Mouse (Mus musculus) adrenal gland, postnatal 25 days (tissue): ENCODE results near the gene Dctn5. TPM values are rescaled to one million over a fixed set of nuclear protein-coding genes. Genes with fewer than 3 reads are reported as not detected.
"Not testable (repeated sequence)": the region's sequence is repeated elsewhere in the genome, so short reads cannot be mapped to it uniquely, and the experiment has no call there.

Experiments
- DNase-seq: peaks from one replicate; pipeline ENCODE4 v3.0.0; 2021; ENCODE audit warnings: mixed read lengths
- long read RNA-seq: library from polyadenylated mRNA; stranded (forward); transcript quantifications from one replicate; pipeline ENCODE4 v2.0.0, GENCODE M21; 2021
- total RNA-seq: library from RNA; stranded (reverse); gene quantifications from 2 replicates; pipeline ENCODE4 v1.2.3, GENCODE M21; 2021

Gene Dctn5
- total RNA-seq: 60.0 and 77.0 TPM in 2 replicates
- long read RNA-seq, transcript Dctn5-201 (6 exons, 1,532 nt): major isoform, 18 of 31 reads
- long read RNA-seq, partial matches to known transcripts: 1 of 31 reads
- long read RNA-seq, other reads (novel, unspliced or antisense): 11 of 31 reads

GRCm38 (mm10) chr7:122132497-122133337 lies at the start of gene Dctn5, which contains the start of gene Palb2:
Dctn5 (plus strand) TSS chr7:122133041.
Palb2 (minus strand) TSS chr7:122132985.
- DNase-seq: peak; percentile 98

GRCm38 (mm10) chr7:122087195-122087982 lies 45.5 kb upstream of the Dctn5 start:
- no peak for DNase-seq

- no peak for DNase-seq
Observed at GRCm38 (mm10) chr7:122094564-122095330, 38.1 kb upstream of the Dctn5 start.

- DNase-seq: no peak
Observed at GRCm38 (mm10) chr7:122098009-122098408, 34.8 kb upstream of the Dctn5 start.

- peak; percentile 8 for DNase-seq
Observed at GRCm38 (mm10) chr7:122099222-122099621, 33.6 kb upstream of the Dctn5 start.

GRCm38 (mm10) chr7:122101014-122101746 lies 31.7 kb upstream of the Dctn5 start:
- not testable (repeated sequence) for DNase-seq

GRCm38 (mm10) chr7:122101747-122102244 lies 31.0 kb upstream of the Dctn5 start, which contains the start of gene Ndufab1:
Ndufab1 (minus strand) TSS chr7:122101886.
- DNase-seq: peak; percentile 88

GRCm38 (mm10) chr7:122108206-122108605 lies 24.6 kb upstream of the Dctn5 start:
- no peak for DNase-seq

GRCm38 (mm10) chr7:122123518-122123917 lies 9.3 kb upstream of the Dctn5 start:
- no peak for DNase-seq

GRCm38 (mm10) chr7:122125636-122126035 lies 7.2 kb upstream of the Dctn5 start:
- DNase-seq: no peak

- no peak for DNase-seq
Observed at GRCm38 (mm10) chr7:122126946-122127345, 5.9 kb upstream of the Dctn5 start.

GRCm38 (mm10) chr7:122131834-122132233 lies 1.0 kb upstream of the Dctn5 start:
- DNase-seq: no peak

- DNase-seq: no peak
Observed at GRCm38 (mm10) chr7:122133338-122133625, 441 bp downstream of the Dctn5 start.

- DNase-seq: no peak
Observed at GRCm38 (mm10) chr7:122135070-122135469, 2.2 kb downstream of the Dctn5 start.

- DNase-seq: no peak
Observed at GRCm38 (mm10) chr7:122137071-122137470, 4.2 kb downstream of the Dctn5 start.

- no peak for DNase-seq
Observed at GRCm38 (mm10) chr7:122138190-122138589, 5.3 kb downstream of the Dctn5 start.

- DNase-seq: no peak
Observed at GRCm38 (mm10) chr7:122140991-122141390, 8.2 kb downstream of the Dctn5 start.

GRCm38 (mm10) chr7:122152473-122152872 lies 19.6 kb downstream of the Dctn5 start:
- no peak for DNase-seq

GRCm38 (mm10) chr7:122158488-122158887 lies 25.6 kb downstream of the Dctn5 start:
- no peak for DNase-seq

- peak; percentile 84 for DNase-seq
Observed at GRCm38 (mm10) chr7:122158915-122159902, 26.4 kb downstream of the Dctn5 start, which contains the start of gene Plk1. Plk1 (plus strand) TSS chr7:122159439.
